Mouse (Mus musculus) midbrain, embryonic 13.5 days (tissue): Measurements from ENCODE around the gene Aldh1l1. TPM values are rescaled to one million over a fixed set of nuclear protein-coding genes. Genes with fewer than 3 reads are reported as not detected.

Source experiments
- ATAC-seq: fragments of 200-750 bp; cut with Nextera tagmentation; 2 replicates; pipeline ENCODE4 v1.8.0; 2017; ENCODE audit warnings: mild to moderate bottlenecking, moderate TSS enrichment, moderate library complexity
- H3K27ac ChIP-seq: fragments of 300-500 bp; sonication (generic); 2 replicates; pipeline ENCODE4 v1.5.1; 2015; ENCODE audit warnings: inconsistent platforms, mild to moderate bottlenecking, moderate library complexity
- H3K27me3 ChIP-seq: fragments of 300-500 bp; sonication (generic); 2 replicates; pipeline ENCODE4 v1.6.1; 2015; ENCODE audit warnings: mild to moderate bottlenecking, inconsistent platforms
- H3K36me3 ChIP-seq: fragments of 300-500 bp; sonication (generic); 2 replicates; pipeline ENCODE4 v1.6.1; 2015; ENCODE audit warnings: mild to moderate bottlenecking, inconsistent platforms
- H3K4me1 ChIP-seq: fragments of 300-500 bp; sonication (generic); replicated peaks from 2 replicates; pipeline ENCODE4 v1.6.1; 2015; ENCODE audit warnings: inconsistent platforms
- H3K4me2 ChIP-seq: fragments of 300-500 bp; sonication (generic); replicated peaks from 2 replicates; pipeline ENCODE4 v1.6.1; 2015; ENCODE audit warnings: moderate library complexity, mild to moderate bottlenecking, inconsistent platforms
- H3K4me3 ChIP-seq: fragments of 300-500 bp; sonication (generic); replicated peaks from 2 replicates; pipeline ENCODE4 v1.5.1; 2015; ENCODE audit warnings: mild to moderate bottlenecking, inconsistent platforms
- H3K9ac ChIP-seq: fragments of 300-500 bp; sonication (generic); replicated peaks from 2 replicates; pipeline ENCODE4 v1.6.1; 2015; ENCODE audit warnings: mild to moderate bottlenecking, inconsistent platforms
- H3K9me3 ChIP-seq: fragments of 300-500 bp; sonication (generic); 2 replicates; pipeline ENCODE4 v1.6.1; 2016; ENCODE audit warnings: mild to moderate bottlenecking, inconsistent platforms
- WGBS: fragments of 180-500 bp; shearing (Covaris S2); methylation state at CpG from one replicate; pipeline ENCODE4 v1.1.7; 2015; 5-methylcytosine and 5-hydroxymethylcytosine counted together
- polyA plus RNA-seq: library from polyadenylated mRNA; unstranded; fragments of >200 nt; fragmentation: Nextera tagmentation; extraction: Ambion mirVana; gene quantifications from 2 replicates; pipeline ENCODE4 v1.2.1, GENCODE M21; 2015

Gene Aldh1l1
- polyA plus RNA-seq, 1 experiment from 2014 or later, result 30.8 TPM

DNA sequence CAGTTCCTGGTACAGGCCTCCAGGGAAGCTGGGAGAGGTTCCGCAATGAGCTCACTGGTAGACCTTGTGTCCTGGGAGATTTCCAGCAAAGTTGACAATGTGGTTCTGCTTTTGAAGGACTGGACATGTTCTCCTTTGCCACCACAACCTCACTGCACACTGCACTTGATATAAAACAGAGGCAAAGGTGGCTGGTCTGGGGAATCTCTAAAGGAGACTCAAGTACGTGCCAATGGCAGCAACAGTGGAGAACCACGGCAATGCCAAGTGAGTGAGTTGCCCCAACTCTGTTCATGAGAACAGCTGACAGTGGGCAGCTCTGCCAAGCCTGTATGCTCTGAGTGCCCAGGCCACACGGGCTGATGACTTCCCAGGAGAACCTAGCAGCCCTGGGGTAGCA lies 53.0 kb downstream of the Aldh1l1 start:
- WGBS, result 98% methylated on average over 4 of the region's 4 CpGs
- H3K27ac ChIP-seq, result no peak overlapping the region

DNA sequence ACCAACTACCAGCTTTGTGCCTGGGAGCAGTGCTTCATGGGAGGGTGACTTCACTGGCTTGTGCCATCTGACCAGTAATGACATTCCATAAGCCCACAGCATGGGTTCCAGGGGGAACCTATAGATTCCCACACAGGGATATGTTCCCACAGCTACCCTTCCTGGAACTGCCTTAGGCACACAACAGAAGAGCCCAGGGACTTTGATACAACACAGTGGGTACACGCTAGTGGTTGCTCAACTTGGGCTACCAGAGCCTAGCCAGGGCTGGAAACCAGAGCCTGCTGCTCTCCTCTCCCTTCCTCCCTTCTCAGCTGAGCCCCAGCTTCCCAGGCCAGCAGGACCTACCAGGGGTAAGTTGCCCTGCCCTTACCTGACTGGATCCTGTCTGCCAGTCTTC lies 54.3 kb downstream of the Aldh1l1 start:
- Histone ChIP-seq H3K4me2 (no peak overlapping the region), H3K27ac (peak overlapping the region; percentile 86), H3K4me1 (peaks cover 21% of the 10 kb centered on the region), H3K9ac (no peak overlapping the region), H3K27me3 (no peaks in the 10 kb centered on the region), H3K9me3 (no peaks in the 10 kb centered on the region), H3K36me3 (no peaks in the 10 kb centered on the region), H3K4me3 (no peak overlapping the region)
- 74% methylated on average over 1 of the region's 1 CpGs for WGBS
- no peak for ATAC-seq

More for the DNA sequence above, 53.0 kb downstream of the Aldh1l1 start:
- H3K4me3 ChIP-seq, result no peak overlapping the region
- no peak overlapping the region for H3K9ac ChIP-seq
- peaks cover 27% of the 10 kb centered on the region for H3K4me1 ChIP-seq
- no peaks in the 10 kb centered on the region for H3K36me3 ChIP-seq
- no peaks in the 10 kb centered on the region for H3K27me3 ChIP-seq
- no peak overlapping the region for H3K4me2 ChIP-seq
- H3K9me3 ChIP-seq, result no peaks in the 10 kb centered on the region
- no peak for ATAC-seq

DNA sequence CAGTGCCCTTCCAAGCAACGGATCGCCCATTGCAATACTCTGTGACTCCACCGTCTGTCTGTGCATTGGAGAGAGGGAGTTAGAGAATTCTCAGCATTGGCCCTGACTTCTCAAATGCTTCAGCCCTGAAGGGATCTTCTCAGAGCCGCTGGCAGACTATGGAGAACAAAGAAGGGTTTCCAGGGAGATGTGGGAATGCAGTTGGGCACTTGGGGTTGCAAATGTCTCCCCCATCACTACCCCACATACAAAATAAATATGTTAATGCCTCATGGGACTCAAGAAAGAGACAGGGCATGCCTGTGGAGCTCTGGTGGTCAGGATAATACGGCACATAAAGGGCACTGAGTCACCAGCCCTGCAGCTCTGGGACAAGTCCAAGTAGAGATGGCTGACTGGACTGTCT lies 55.1 kb downstream of the Aldh1l1 start:
- WGBS, result 19% methylated on average over 5 of the region's 5 CpGs
- H3K9ac ChIP-seq, result no peak overlapping the region
- peak overlapping the region; percentile 86 for H3K27ac ChIP-seq
- H3K36me3 ChIP-seq, result no peaks in the 10 kb centered on the region
- H3K4me2 ChIP-seq, result no peak overlapping the region
- peak; percentile 84 for ATAC-seq
- no peak overlapping the region for H3K4me3 ChIP-seq
- H3K4me1 ChIP-seq, result peaks cover 21% of the 10 kb centered on the region
- no peaks in the 10 kb centered on the region for H3K9me3 ChIP-seq
- H3K27me3 ChIP-seq, result no peaks in the 10 kb centered on the region

DNA sequence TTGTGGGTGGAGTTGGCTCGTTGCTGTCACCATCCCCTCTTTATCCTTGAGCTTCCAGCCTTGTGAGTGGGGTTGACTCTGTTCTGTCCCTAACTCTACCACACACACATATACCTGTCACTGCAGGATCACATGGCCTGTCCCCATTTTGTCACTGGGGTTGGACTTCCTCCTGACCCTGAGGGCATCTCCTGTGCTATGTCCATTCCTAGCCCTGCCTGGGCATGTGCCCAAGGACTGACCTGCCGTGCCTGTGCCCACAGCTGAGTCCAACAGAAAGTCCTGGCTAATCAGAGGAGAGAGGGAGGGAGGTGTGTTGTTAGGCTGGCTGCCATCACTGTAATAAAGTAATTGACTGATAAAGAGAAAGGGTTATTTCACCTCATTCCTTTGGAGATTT lies 58.2 kb downstream of the Aldh1l1 start:
- Histone ChIP-seq H3K36me3 (no peaks in the 10 kb centered on the region), H3K4me1 (peaks cover 21% of the 10 kb centered on the region), H3K9ac (no peak overlapping the region), H3K27me3 (no peaks in the 10 kb centered on the region), H3K4me3 (no peak overlapping the region), H3K27ac (no peak overlapping the region), H3K9me3 (no peaks in the 10 kb centered on the region), H3K4me2 (no peak overlapping the region)
- 73% methylated on average over 2 of the region's 2 CpGs for WGBS
- ATAC-seq, result no peak

DNA sequence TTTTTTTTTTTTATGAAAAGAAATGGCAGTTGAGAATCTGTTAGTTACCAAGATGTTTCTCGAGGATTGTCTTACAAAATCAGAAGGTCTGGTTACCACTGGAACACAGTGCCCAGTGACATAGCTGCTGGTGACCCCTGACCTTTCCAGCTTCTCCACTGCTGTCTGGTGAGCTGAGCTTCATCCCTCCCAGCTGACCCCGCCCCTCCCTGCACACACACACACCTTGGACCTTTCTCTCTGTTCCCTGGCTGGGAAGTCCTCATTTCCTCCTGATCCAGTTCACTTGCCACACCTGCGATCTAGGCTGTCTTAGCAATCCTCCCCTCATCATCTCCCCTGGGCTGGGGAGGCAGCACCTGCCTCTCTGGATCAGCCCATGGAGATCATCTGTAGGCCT lies 60.0 kb downstream of the Aldh1l1 start:
- no peaks in the 10 kb centered on the region for H3K36me3 ChIP-seq
- ATAC-seq, result no peak
- WGBS, result 68% methylated on average over 3 of the region's 3 CpGs
- H3K4me3 ChIP-seq, result no peak overlapping the region
- H3K4me2 ChIP-seq, result no peak overlapping the region
- H3K4me1 ChIP-seq, result peaks cover 18% of the 10 kb centered on the region
- H3K9me3 ChIP-seq, result no peaks in the 10 kb centered on the region
- H3K9ac ChIP-seq, result no peak overlapping the region
- H3K27me3 ChIP-seq, result no peaks in the 10 kb centered on the region
- no peak overlapping the region for H3K27ac ChIP-seq

DNA sequence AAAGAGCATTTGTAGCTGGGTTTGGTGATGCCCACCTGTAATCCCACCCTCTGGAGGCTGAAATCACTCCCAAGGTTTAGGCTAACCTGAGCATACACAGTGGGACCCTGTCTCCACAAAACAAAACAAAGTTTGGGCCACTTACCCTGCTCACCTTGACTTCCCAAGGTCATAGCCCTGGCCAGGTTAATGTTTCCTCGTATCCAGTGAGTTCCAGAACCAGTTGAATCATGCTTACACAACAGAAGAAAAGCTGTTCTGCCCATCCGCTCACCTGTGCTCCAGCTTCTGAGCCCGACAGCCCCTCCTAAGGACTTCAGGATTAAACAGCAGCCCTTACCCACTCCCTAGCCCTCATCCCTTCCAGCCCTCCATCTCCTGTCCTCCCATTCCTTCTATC lies 60.8 kb downstream of the Aldh1l1 start:
- WGBS, result 73% methylated on average over 3 of the region's 3 CpGs
- Histone ChIP-seq H3K9me3 (no peaks in the 10 kb centered on the region), H3K4me3 (no peak overlapping the region), H3K27ac (no peak overlapping the region), H3K27me3 (no peaks in the 10 kb centered on the region), H3K4me2 (no peak overlapping the region), H3K36me3 (no peaks in the 10 kb centered on the region), H3K9ac (no peak overlapping the region), H3K4me1 (peaks cover 11% of the 10 kb centered on the region; the same call in 1 of the 2 replicates)
- no peak for ATAC-seq

DNA sequence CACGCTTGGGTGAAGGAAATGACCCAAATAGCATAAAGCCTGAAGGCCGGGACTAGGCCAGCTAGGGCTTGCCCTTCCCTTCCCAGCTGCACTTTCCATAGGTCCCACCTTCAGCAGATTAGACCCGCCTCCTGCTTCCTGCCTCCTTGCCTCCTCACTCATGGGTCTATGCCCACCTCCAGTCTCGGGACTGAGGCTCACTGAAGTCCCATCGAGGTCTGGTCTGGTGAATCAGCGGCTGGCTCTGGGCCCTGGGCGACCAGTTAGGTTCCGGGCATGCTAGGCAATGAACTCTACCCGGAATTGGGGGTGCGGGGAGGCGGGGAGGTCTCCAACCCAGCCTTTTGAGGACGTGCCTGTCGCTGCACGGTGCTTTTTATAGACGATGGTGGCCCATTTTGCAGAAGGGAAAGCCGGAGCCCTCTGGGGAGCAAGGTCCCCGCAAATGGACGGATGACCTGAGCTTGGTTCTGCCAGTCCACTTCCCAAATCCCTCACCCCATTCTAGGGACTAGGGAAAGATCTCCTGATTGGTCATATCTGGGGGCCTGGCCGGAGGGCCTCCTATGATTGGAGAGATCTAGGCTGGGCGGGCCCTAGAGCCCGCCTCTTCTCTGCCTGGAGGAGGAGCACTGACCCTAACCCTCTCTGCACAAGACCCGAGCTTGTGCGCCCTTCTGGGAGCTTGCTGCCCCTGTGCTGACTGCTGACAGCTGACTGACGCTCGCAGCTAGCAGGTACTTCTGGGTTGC lies 64.1 kb downstream of the Aldh1l1 start:
- 13% methylated on average over 25 of the region's 25 CpGs for WGBS
- Histone ChIP-seq H3K27me3 (no peaks in the 10 kb centered on the region), H3K9ac (peak overlapping the region; percentile 4; the same call in 1 of the 2 replicates), H3K4me3 (peak overlapping the region; percentile 7; the same call in 1 of the 2 replicates), H3K9me3 (no peaks in the 10 kb centered on the region), H3K4me1 (0 out of 2 replicates have a peak, but pooled peaks cover 6% of the 10 kb centered on the region), H3K27ac (no peak overlapping the region), H3K4me2 (peak overlapping the region; percentile 17), H3K36me3 (no peaks in the 10 kb centered on the region)
- peak; percentile 77 for ATAC-seq

DNA sequence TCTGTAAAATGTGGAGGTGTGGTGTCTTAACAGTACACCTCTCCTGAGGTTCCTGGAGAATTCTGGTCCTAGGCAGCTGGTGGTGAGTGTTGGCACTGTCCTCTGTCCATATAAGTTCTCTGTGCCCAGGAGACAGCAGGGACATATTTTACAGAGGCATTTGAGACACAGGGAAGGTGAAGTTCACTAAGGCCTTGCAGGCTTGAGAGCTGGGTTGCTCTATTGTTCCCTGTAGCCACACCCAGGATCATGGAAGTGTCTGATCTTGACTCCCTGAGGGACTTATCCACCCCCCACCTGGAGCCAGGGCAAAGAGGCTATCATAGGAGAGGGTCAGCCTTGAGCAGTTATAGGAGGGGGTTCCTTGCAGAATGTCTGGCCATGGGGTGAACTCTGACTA lies 65.0 kb downstream of the Aldh1l1 start:
- Histone ChIP-seq H3K4me2 (peak overlapping the region; percentile 17), H3K9me3 (no peaks in the 10 kb centered on the region), H3K27me3 (no peaks in the 10 kb centered on the region), H3K27ac (no peak overlapping the region), H3K4me3 (peak overlapping the region; percentile 7; the same call in 1 of the 2 replicates), H3K4me1 (0 out of 2 replicates have a peak, but pooled peaks cover 6% of the 10 kb centered on the region), H3K36me3 (no peaks in the 10 kb centered on the region), H3K9ac (peak overlapping the region; percentile 4; the same call in 1 of the 2 replicates)
- ATAC-seq, result no peak

DNA sequence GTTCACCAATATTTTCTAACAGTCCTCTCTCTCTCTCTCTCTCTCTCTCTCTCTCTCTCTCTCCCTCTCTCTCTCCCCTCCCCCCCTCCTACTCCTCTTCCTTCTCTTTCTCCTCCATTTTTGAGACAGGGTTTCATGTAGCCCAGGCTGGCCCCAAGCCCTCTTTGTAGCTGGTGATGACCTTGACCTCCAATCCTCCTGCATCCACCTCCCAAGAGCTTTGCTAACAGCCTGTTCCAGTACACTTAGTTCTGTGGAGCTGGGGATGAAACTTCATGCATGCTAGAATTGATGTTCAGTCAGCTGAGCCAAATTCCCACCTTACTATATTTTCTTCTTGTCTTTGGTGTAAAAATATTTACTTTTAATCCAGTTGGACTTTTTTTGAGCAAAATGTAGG lies 67.0 kb downstream of the Aldh1l1 start:
- no peak for ATAC-seq
- Histone ChIP-seq H3K4me1 (0 out of 2 replicates have a peak, but pooled peaks cover 6% of the 10 kb centered on the region), H3K36me3 (no peaks in the 10 kb centered on the region), H3K4me3 (no peak overlapping the region), H3K27me3 (no peaks in the 10 kb centered on the region), H3K27ac (no peak overlapping the region), H3K9me3 (no peaks in the 10 kb centered on the region), H3K4me2 (no peak overlapping the region), H3K9ac (no peak overlapping the region)

DNA sequence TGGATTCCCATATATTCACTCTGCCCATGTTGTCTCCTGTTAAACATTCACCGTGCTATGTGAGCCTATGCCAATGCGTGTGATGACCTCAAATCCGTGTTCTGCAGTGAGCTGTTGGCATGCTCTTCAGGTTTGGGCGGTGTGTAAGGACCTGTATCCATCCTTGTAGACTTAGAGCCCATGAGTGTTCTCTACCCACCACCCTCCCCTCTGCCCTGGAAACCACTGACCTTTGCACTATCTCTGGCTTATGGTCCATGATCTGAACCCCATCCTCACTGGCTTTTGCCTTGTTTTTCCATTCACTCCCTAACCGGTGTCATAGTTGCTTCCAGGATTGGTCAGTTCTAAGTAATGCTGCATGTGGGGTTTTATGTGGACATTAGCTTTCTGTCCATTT lies 67.5 kb downstream of the Aldh1l1 start:
- no peak for ATAC-seq
- Histone ChIP-seq H3K4me3 (no peak overlapping the region), H3K9ac (no peak overlapping the region), H3K4me2 (no peak overlapping the region), H3K36me3 (no peaks in the 10 kb centered on the region), H3K27me3 (no peaks in the 10 kb centered on the region), H3K27ac (no peak overlapping the region), H3K4me1 (0 out of 2 replicates have a peak, but pooled peaks cover 6% of the 10 kb centered on the region), H3K9me3 (no peaks in the 10 kb centered on the region)
- 93% methylated on average over 5 of the region's 5 CpGs for WGBS

DNA sequence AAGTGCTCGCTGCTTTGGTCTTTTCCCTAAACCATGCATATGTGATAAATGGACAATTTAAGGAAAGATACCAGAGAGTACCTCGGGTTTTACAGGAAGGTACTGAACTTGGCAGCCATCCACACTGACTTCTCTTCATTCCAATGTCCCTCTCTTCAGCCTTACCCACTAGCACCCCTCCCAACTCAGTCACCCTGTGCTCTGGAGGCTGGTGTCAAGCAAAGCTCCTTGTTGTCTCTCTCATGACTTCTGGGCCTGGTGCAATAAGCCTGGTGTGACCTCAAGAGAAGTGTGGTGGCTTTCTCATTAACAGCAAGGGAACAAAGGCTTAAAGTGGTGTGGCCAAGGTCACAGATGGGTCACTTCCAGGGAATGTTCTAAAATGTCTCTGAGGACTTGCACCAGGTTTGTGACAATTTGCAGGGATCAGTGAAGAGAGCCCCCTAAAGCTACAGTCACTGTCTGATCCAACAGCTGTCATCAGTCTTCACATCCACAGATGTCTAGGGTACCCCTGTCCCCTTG lies 70.4 kb downstream of the Aldh1l1 start:
- H3K27ac ChIP-seq, result no peak overlapping the region
- no peak for ATAC-seq
- 62% methylated on average over 2 of the region's 2 CpGs for WGBS

DNA sequence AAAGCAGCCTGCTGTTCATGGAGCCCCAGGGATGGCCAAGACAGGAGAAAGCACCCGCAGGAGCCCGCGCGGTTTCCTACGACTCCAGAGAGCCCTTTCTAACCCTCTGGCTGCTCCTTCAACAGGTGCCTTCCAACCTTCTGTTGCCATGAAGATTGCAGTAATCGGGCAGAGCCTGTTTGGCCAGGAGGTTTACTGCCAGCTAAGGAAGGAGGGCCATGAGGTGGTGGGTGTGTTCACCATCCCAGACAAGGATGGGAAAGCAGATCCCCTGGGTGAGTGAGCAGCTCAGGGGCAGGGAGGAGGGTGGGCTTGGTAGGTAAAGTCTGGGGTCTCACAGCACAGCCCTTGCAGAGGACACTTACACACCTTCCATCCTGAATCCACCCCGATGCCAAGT lies 70.8 kb downstream of the Aldh1l1 start:
- no peak for ATAC-seq
- peaks cover 18% of the 10 kb centered on the region for H3K4me1 ChIP-seq
- no peaks in the 10 kb centered on the region for H3K9me3 ChIP-seq
- WGBS, result 94% methylated on average over 7 of the region's 7 CpGs
- no peaks in the 10 kb centered on the region for H3K27me3 ChIP-seq
- no peak overlapping the region for H3K9ac ChIP-seq
- no peak overlapping the region for H3K4me3 ChIP-seq
- H3K27ac ChIP-seq, result no peak overlapping the region
- H3K4me2 ChIP-seq, result no peak overlapping the region
- H3K36me3 ChIP-seq, result no peaks in the 10 kb centered on the region

More for the DNA sequence above, 70.4 kb downstream of the Aldh1l1 start:
- no peak overlapping the region for H3K9ac ChIP-seq
- H3K27me3 ChIP-seq, result no peaks in the 10 kb centered on the region
- H3K4me2 ChIP-seq, result no peak overlapping the region
- no peak overlapping the region for H3K4me3 ChIP-seq
- H3K9me3 ChIP-seq, result no peaks in the 10 kb centered on the region
- H3K36me3 ChIP-seq, result no peaks in the 10 kb centered on the region
- H3K4me1 ChIP-seq, result peaks cover 14% of the 10 kb centered on the region
